Mouse (Mus musculus) forebrain, embryonic 14.5 days (tissue): ENCODE data around the gene Aldh3b3. TPM values are rescaled to one million over a fixed set of nuclear protein-coding genes. Genes with fewer than 3 reads are reported as not detected.
A peak's percentile ranks its signal among the peaks of the same experiment; 100 is the strongest.

Experiments
- ATAC-seq: fragments of 200-750 bp; cut with Nextera tagmentation; 2 replicates; pipeline ENCODE4 v1.8.0; 2017; ENCODE audit warnings: mild to moderate bottlenecking, moderate library complexity
- DNase-seq: peaks from one replicate; pipeline ENCODE4 v3.0.0-alpha.2; 2015; ENCODE audit warnings: low spot score
- H3K27ac ChIP-seq: fragments of 300-500 bp; sonication (generic); 2 replicates; pipeline ENCODE4 v1.5.1; 2014; ENCODE audit warnings: low read depth, mild to moderate bottlenecking, control low read depth, low read length, moderate library complexity
- H3K27me3 ChIP-seq: fragments of 300-500 bp; sonication (generic); replicated peaks from 2 replicates; pipeline ENCODE4 v1.6.1; 2014; ENCODE audit warnings: low read length, control low read depth, mixed read lengths; ENCODE audit not compliant: control insufficient read depth, insufficient read depth
- H3K36me3 ChIP-seq: fragments of 300-500 bp; sonication (generic); 2 replicates; pipeline ENCODE4 v1.6.1; 2014; ENCODE audit warnings: low read length, control low read depth; ENCODE audit not compliant: control insufficient read depth, insufficient read depth
- H3K4me1 ChIP-seq: fragments of 300-500 bp; sonication (generic); 2 replicates; pipeline ENCODE4 v1.6.1; 2014; ENCODE audit warnings: antibody characterized with exemption, low read length, control low read depth; ENCODE audit not compliant: control insufficient read depth, insufficient read depth
- H3K4me2 ChIP-seq: fragments of 300-500 bp; sonication (generic); 2 replicates; pipeline ENCODE4 v1.6.1; 2014; ENCODE audit warnings: mild to moderate bottlenecking, control low read depth, low read length
- H3K4me3 ChIP-seq: fragments of 300-500 bp; sonication (generic); 2 replicates; pipeline ENCODE4 v1.5.1; 2014; ENCODE audit warnings: low read depth, low read length, control low read depth
- H3K9ac ChIP-seq: fragments of 300-500 bp; sonication (generic); 2 replicates; pipeline ENCODE4 v1.6.1; 2014; ENCODE audit warnings: mild to moderate bottlenecking, low read length, control low read depth, moderate library complexity
- H3K9me3 ChIP-seq: fragments of 300-500 bp; sonication (generic); replicated peaks from 2 replicates; pipeline ENCODE4 v1.6.1; 2016; ENCODE audit warnings: low read length, control low read depth, mixed read lengths; ENCODE audit not compliant: control insufficient read depth
- WGBS: fragments of 180-500 bp; shearing (Covaris S2); extraction: QIAGEN DNeasy Blood & Tissue Kit; methylation state at CpG from one replicate; pipeline ENCODE4 v1.1.7; 2014; 5-methylcytosine and 5-hydroxymethylcytosine counted together
- polyA plus RNA-seq: library from polyadenylated mRNA; unstranded; fragments of >200 nt; fragmentation: Nextera tagmentation; extraction: Ambion mirVana; gene quantifications from 2 replicates; pipeline ENCODE4 v1.2.1, GENCODE M21; 2014

Gene Aldh3b3
- polyA plus RNA-seq, 1 experiment from 2014 or later, result not detected

- no peaks in the 10 kb centered on the region for H3K27me3 ChIP-seq
- DNase-seq (no peak), ATAC-seq (no peak)
- H3K9me3 ChIP-seq, result no peaks in the 10 kb centered on the region
- H3K36me3 ChIP-seq, result peaks cover 55% of the 10 kb centered on the region
- H3K27ac ChIP-seq, result no peak overlapping the region
- no peak overlapping the region for H3K4me2 ChIP-seq
- 92% methylated on average over 8 of the region's 8 CpGs for WGBS
- H3K4me1 ChIP-seq, result peaks cover 5% of the 10 kb centered on the region
- no peak overlapping the region for H3K9ac ChIP-seq
- no peak overlapping the region for H3K4me3 ChIP-seq
Measured at GRCm38 (mm10) chr19:4005971-4006370, 47.5 kb downstream of the Aldh3b3 start.

- Histone ChIP-seq H3K4me1 (no peaks in the 10 kb centered on the region; the same call in 1 of the 2 replicates), H3K9ac (no peak overlapping the region), H3K4me2 (no peak overlapping the region), H3K27ac (no peak overlapping the region), H3K4me3 (no peak overlapping the region), H3K27me3 (no peaks in the 10 kb centered on the region), H3K9me3 (no peaks in the 10 kb centered on the region), H3K36me3 (peaks cover 49% of the 10 kb centered on the region)
- ATAC-seq (no peak), DNase-seq (no peak)
- 90% methylated on average over 5 of the region's 5 CpGs for WGBS
Measured at GRCm38 (mm10) chr19:4011086-4011485, 52.6 kb downstream of the Aldh3b3 start.

- Histone ChIP-seq H3K27me3 (no peaks in the 10 kb centered on the region), H3K9ac (peak within 1 kb of the TSS; percentile 79), H3K27ac (peak within 1 kb of the TSS; percentile 60; the same call in 1 of the 2 replicates), H3K4me1 (no peaks in the 10 kb centered on the region; the same call in 1 of the 2 replicates), H3K4me2 (peak within 1 kb of the TSS; percentile 77), H3K36me3 (peaks cover 34% of the 10 kb centered on the region), H3K9me3 (no peaks in the 10 kb centered on the region), H3K4me3 (peak within 1 kb of the TSS; percentile 87)
- peak; percentile 100 for ATAC-seq
- DNase-seq, result peak; percentile 100
- WGBS, result under 1% methylated on average over 45 of the region's 45 CpGs
Measured at GRCm38 (mm10) chr19:4012432-4013022, 54.1 kb downstream of the Aldh3b3 start, which contains the start of gene Ndufv1. Gene Ndufv1 (minus strand): TSS chr19:4012806.

GRCm38 (mm10) chr19:4013066-4013465 lies 54.6 kb downstream of the Aldh3b3 start:
- H3K27ac ChIP-seq, result no peak overlapping the region
- H3K4me2 ChIP-seq, result peak overlapping the region; percentile 41; the same call in 1 of the 2 replicates
- WGBS, result 25% methylated on average over 9 of the region's 9 CpGs
- peak overlapping the region; percentile 29; the same call in 1 of the 2 replicates for H3K9ac ChIP-seq
- DNase-seq (no peak), ATAC-seq (no peak; the same call in 1 of the 2 replicates)
- peaks cover 29% of the 10 kb centered on the region for H3K36me3 ChIP-seq
- peak overlapping the region; percentile 87 for H3K4me3 ChIP-seq
- H3K4me1 ChIP-seq, result no peaks in the 10 kb centered on the region; the same call in 1 of the 2 replicates
- no peaks in the 10 kb centered on the region for H3K27me3 ChIP-seq
- no peaks in the 10 kb centered on the region for H3K9me3 ChIP-seq

- no peaks in the 10 kb centered on the region; the same call in 1 of the 2 replicates for H3K4me1 ChIP-seq
- no peaks in the 10 kb centered on the region for H3K27me3 ChIP-seq
- no peak overlapping the region for H3K4me2 ChIP-seq
- ATAC-seq (no peak), DNase-seq (no peak)
- no peak overlapping the region for H3K27ac ChIP-seq
- no peaks in the 10 kb centered on the region for H3K9me3 ChIP-seq
- H3K9ac ChIP-seq, result no peak overlapping the region
- peaks cover 12% of the 10 kb centered on the region for H3K36me3 ChIP-seq
- no peak overlapping the region for H3K4me3 ChIP-seq
Measured at GRCm38 (mm10) chr19:4014802-4015201, 56.4 kb downstream of the Aldh3b3 start.

- H3K4me1 ChIP-seq, result no peaks in the 10 kb centered on the region; the same call in 1 of the 2 replicates
- no peak overlapping the region for H3K4me3 ChIP-seq
- H3K27ac ChIP-seq, result no peak overlapping the region
- peaks cover 5% of the 10 kb centered on the region; the same call in 1 of the 2 replicates for H3K36me3 ChIP-seq
- 62% methylated on average over 5 of the region's 5 CpGs for WGBS
- no peaks in the 10 kb centered on the region for H3K9me3 ChIP-seq
- ATAC-seq (no peak), DNase-seq (no peak)
- no peak overlapping the region for H3K9ac ChIP-seq
- H3K27me3 ChIP-seq, result no peaks in the 10 kb centered on the region
- H3K4me2 ChIP-seq, result no peak overlapping the region
Measured at GRCm38 (mm10) chr19:4015635-4016034, 57.2 kb downstream of the Aldh3b3 start.

- Histone ChIP-seq H3K4me1 (no peaks in the 10 kb centered on the region), H3K27me3 (no peaks in the 10 kb centered on the region), H3K9ac (no peak overlapping the region), H3K4me3 (no peak overlapping the region), H3K36me3 (no peaks in the 10 kb centered on the region), H3K9me3 (no peaks in the 10 kb centered on the region), H3K4me2 (no peak overlapping the region), H3K27ac (no peak overlapping the region)
- no peak for ATAC-seq
- WGBS, result 66% methylated on average over 10 of the region's 10 CpGs
- DNase-seq, result no peak
Measured at GRCm38 (mm10) chr19:4017921-4018587, 59.6 kb downstream of the Aldh3b3 start.

- Histone ChIP-seq H3K4me2 (no peak overlapping the region), H3K27me3 (no peaks in the 10 kb centered on the region), H3K9ac (no peak overlapping the region), H3K4me1 (no peaks in the 10 kb centered on the region), H3K36me3 (no peaks in the 10 kb centered on the region), H3K27ac (no peak overlapping the region), H3K9me3 (no peaks in the 10 kb centered on the region), H3K4me3 (no peak overlapping the region)
- DNase-seq (peak; percentile 87), ATAC-seq (peak; percentile 66; the same call in 1 of the 2 replicates)
- WGBS, result 26% methylated on average over 18 of the region's 18 CpGs
Measured at GRCm38 (mm10) chr19:4018743-4019583, 60.5 kb downstream of the Aldh3b3 start.
